Mouse (Mus musculus): ENCODE data around the gene Acot6. TPM values are rescaled to one million over a fixed set of nuclear protein-coding genes. Genes with fewer than 3 reads are reported as not detected.
"Not testable (repeated sequence)": the region's sequence is repeated elsewhere in the genome, so short reads cannot be mapped to it uniquely, and the experiment has no call there.

Gene Acot6
- total RNA-seq (2014; rRNA removed) (4.0 and 5.1 TPM in 2 replicates), polyA plus RNA-seq (2015; fragmentation: Nextera tagmentation; extraction: Ambion mirVana) (1.3 TPM in 2 replicates)

DNA sequence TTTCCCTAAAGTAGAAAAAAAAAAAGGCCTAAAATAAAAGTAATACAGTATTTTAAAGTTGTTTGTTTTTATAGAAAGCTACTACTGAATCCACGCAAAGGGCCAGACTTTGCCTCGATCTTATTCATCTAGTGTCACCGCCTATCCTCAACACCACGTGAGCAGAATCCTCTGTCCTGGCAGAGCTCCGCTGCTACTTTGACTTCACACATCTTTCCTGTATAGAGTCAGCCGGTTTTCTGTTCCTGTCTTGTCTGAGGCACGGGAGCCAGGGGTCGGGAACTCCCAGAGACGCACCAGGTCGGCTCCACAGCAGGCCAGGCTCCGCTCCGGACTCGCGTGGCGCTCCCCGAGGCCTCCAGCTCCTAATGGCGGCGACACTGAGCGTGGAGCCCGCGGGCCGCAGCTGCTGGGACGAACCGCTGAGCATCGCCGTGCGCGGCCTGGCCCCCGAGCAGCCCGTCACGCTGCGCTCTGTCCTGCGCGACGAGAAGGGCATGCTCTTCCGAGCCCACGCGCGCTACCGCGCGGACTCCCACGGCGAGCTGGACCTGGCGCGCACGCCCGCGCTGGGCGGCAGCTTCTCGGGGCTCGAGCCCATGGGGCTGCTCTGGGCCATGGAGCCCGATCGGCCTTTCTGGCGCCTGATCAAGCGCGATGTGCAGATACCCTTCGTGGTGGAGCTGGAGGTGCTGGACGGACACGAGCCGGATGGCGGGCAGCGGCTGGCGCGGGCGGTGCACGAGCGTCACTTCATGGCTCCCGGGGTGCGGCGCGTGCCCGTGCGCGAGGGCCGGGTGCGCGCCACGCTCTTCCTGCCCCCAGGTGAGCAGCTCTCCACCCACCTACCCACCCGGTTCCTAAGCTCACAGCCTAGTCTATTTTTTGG is at the start of gene Acot6:
Gene Acot6 (plus strand): TSS at position 51 of the 889 bp plus-strand sequence.
- DNase-seq (peak; percentile 68), ATAC-seq (peak; percentile 88)
- H3K9me3 ChIP-seq (ENCODE audit: low read length); H3K36me3 ChIP-seq (ENCODE audit: insufficient read depth); H3K27me3 ChIP-seq (ENCODE audit: insufficient read depth, low read length); H3K4me1 ChIP-seq (ENCODE audit: insufficient read depth): not testable (repeated sequence)
- peak within 1 kb of the TSS; percentile 54 for H3K4me2 ChIP-seq (ENCODE audit: low read depth)
- H3K9ac ChIP-seq, result peak within 1 kb of the TSS; percentile 71
- peak within 1 kb of the TSS; percentile 57; the same call in 1 of the 2 replicates for H3K27ac ChIP-seq (ENCODE audit: low read depth, low read length)
- WGBS, result under 1% methylated on average over 69 of the region's 80 CpGs
- peak; percentile 39 for TF ChIP-seq CTCF (IDR thresholded peaks at IDR 0.05; ENCODE audit: low read depth)
- H3K4me3 ChIP-seq (ENCODE audit: low read depth, low read length), result peak within 1 kb of the TSS; percentile 41

DNA sequence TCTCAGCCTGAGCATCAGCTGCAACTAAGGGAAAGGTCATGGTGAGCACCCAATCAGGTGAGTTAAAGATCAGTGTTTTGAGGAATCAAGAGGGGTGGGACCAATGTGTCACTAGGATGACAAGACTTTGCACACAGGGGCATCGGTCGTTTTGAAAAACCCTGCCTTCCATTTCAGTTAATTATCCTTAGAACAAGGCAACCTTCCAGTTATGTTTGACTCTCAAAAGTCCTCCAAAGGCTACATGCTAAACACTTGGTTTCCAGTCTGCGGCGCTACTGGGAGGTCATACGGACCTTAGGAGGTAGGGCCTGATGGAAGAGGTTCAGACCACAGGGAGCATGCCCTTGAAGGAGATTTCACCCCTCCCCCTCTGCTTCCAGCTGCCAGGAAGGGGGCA is 49.7 kb upstream of the Acot6 start:
- 91% methylated on average over 5 of the region's 5 CpGs for WGBS
- H3K4me1 ChIP-seq (ENCODE audit: insufficient read depth); H3K4me3 ChIP-seq (ENCODE audit: low read depth, low read length); H3K36me3 ChIP-seq (ENCODE audit: insufficient read depth); H3K4me2 ChIP-seq (ENCODE audit: low read depth); ATAC-seq; H3K9me3 ChIP-seq (ENCODE audit: low read length); DNase-seq; H3K9ac ChIP-seq; H3K27me3 ChIP-seq (ENCODE audit: insufficient read depth, low read length); H3K27ac ChIP-seq (ENCODE audit: low read depth, low read length): not testable (repeated sequence)

DNA sequence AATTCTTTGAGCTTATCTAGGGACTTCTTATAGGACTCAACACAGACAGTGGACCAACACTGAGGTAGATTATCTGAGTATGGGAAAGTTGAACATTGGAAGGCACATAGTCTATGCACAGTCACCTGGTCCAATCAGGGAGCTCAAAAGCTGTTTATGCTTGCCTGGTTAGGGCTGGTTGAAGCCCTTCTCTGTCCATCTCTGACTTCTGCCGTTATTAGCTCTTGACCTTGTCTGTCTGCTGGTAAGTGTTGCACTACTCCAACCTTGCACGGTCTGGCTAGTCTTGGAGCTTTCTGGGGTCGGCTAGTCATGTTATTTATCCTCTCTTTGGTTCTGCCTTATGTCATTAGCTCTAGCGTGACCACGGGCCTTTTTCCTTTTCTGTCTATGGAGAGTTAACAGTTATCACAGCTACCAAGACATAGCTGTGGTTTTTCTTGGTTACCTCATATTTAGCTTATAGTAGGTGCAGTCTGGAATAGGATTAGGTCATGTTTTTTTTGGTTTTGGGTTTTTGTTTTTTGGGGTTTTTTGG is 48.4 kb upstream of the Acot6 start, which contains the start of gene Acot3:
Gene Acot3 (plus strand): TSS at position 208 of the 538 bp plus-strand sequence.
- Histone ChIP-seq H3K9ac (peak within 1 kb of the TSS; percentile 47; the same call in 1 of the 2 replicates), H3K4me1 (ENCODE audit: insufficient read depth) (no peaks in the 10 kb centered on the region), H3K4me2 (ENCODE audit: low read depth) (peak within 1 kb of the TSS; percentile 81), H3K27ac (ENCODE audit: low read depth, low read length) (no peak within 1 kb of the TSS), H3K9me3 (ENCODE audit: low read length) (0 out of 2 replicates have a peak, but pooled peaks cover 4% of the 10 kb centered on the region), H3K36me3 (ENCODE audit: insufficient read depth) (no peaks in the 10 kb centered on the region), H3K4me3 (ENCODE audit: low read depth, low read length) (peak within 1 kb of the TSS; percentile 41; the same call in 1 of the 2 replicates), H3K27me3 (ENCODE audit: insufficient read depth, low read length) (no peaks in the 10 kb centered on the region; the same call in 1 of the 2 replicates)
- TF ChIP-seq CTCF (IDR thresholded peaks at IDR 0.05; ENCODE audit: low read depth), result no peak
- WGBS, result 89% methylated on average over 5 of the region's 5 CpGs
- DNase-seq (no peak), ATAC-seq (no peak)

- no peaks in the 10 kb centered on the region for H3K4me1 ChIP-seq (ENCODE audit: insufficient read depth)
- H3K9ac ChIP-seq, result no peak overlapping the region
- H3K27ac ChIP-seq (ENCODE audit: low read depth, low read length), result no peak overlapping the region
- 80% methylated on average over 7 of the region's 7 CpGs for WGBS
- ATAC-seq (no peak), DNase-seq (no peak)
- H3K27me3 ChIP-seq (ENCODE audit: insufficient read depth, low read length), result no peaks in the 10 kb centered on the region; the same call in 1 of the 2 replicates
- no peak overlapping the region for H3K4me2 ChIP-seq (ENCODE audit: low read depth)
- no peak overlapping the region for H3K4me3 ChIP-seq (ENCODE audit: low read depth, low read length)
- TF ChIP-seq CTCF (IDR thresholded peaks at IDR 0.05; ENCODE audit: low read depth), result no peak
- no peaks in the 10 kb centered on the region for H3K36me3 ChIP-seq (ENCODE audit: insufficient read depth)
- 0 out of 2 replicates have a peak, but pooled peaks cover 4% of the 10 kb centered on the region for H3K9me3 ChIP-seq (ENCODE audit: low read length)
Observed at GRCm38 (mm10) chr12:84052609-84053008, 47.8 kb upstream of the Acot6 start.

DNA sequence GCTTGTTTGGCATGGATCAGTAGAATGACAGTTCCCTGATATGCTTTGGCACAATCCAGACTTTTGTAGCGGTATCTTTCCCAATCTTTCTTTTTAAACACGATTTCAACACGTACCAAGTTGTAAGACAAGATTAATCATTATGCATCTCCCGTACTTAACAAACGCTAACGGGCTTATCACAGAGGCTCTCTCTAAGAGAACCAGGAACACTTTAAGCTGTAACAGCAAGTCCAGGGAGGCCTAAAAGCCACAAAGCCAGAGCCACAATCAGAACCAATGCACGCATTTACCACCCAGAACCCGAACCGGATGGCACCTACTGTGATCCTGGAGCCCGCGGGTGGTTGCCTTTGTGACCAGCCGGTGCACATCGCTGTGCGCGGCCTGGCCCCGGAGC is 47.3 kb upstream of the Acot6 start:
- Histone ChIP-seq H3K4me3 (ENCODE audit: low read depth, low read length) (peak overlapping the region; percentile 41), H3K9ac (peak overlapping the region; percentile 47), H3K36me3 (ENCODE audit: insufficient read depth) (no peaks in the 10 kb centered on the region), H3K4me2 (ENCODE audit: low read depth) (peak overlapping the region; percentile 81), H3K27ac (ENCODE audit: low read depth, low read length) (no peak overlapping the region), H3K4me1 (ENCODE audit: insufficient read depth) (no peaks in the 10 kb centered on the region), H3K27me3 (ENCODE audit: insufficient read depth, low read length) (no peaks in the 10 kb centered on the region; the same call in 1 of the 2 replicates), H3K9me3 (ENCODE audit: low read length) (0 out of 2 replicates have a peak, but pooled peaks cover 3% of the 10 kb centered on the region)
- WGBS, result 6% methylated on average over 16 of the region's 16 CpGs
- no peak for TF ChIP-seq CTCF (IDR thresholded peaks at IDR 0.05; ENCODE audit: low read depth)
- peak; percentile 57 for DNase-seq
- ATAC-seq, result peak; percentile 25; the same call in 1 of the 2 replicates

DNA sequence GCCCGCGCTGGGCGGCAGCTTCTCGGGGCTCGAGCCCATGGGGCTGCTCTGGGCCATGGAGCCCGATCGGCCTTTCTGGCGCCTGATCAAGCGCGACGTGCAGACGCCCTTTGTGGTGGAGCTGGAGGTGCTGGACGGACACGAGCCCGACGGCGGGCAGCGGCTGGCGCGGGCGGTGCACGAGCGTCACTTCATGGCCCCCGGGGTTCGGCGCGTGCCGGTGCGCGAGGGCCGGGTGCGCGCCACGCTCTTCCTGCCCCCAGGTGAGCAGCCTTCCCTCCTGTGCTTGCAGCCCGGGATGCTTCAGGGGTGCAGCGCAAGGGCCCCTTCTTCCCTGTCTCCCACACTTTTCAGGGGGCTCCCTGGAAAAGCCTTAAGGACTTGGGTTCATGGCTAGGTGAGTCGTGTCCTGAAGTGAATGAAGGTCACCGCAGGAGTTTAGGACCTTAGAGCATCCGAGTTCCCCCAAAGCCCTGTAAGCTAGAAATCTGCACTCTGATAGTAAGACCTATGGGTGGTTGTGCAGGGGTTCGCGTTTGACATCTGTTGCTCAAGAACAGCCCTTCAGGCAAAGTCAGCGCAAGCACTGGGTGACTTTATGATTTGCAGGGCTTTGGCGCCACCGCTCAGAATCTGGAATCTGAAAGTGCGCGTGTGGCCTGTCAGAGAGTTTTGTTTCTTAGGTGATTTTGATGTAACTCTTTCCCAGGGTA is 46.6 kb upstream of the Acot6 start:
- Histone ChIP-seq H3K4me1 (ENCODE audit: insufficient read depth) (no peaks in the 10 kb centered on the region), H3K27me3 (ENCODE audit: insufficient read depth, low read length) (no peaks in the 10 kb centered on the region; the same call in 1 of the 2 replicates), H3K4me3 (ENCODE audit: low read depth, low read length) (peak overlapping the region; percentile 41), H3K27ac (ENCODE audit: low read depth, low read length) (no peak overlapping the region), H3K9me3 (ENCODE audit: low read length) (no peaks in the 10 kb centered on the region), H3K36me3 (ENCODE audit: insufficient read depth) (no peaks in the 10 kb centered on the region), H3K4me2 (ENCODE audit: low read depth) (peak overlapping the region; percentile 81), H3K9ac (peak overlapping the region; percentile 47)
- peak; percentile 30 for TF ChIP-seq CTCF (IDR thresholded peaks at IDR 0.05; ENCODE audit: low read depth)
- ATAC-seq (peak; percentile 58; the same call in 1 of the 2 replicates), DNase-seq (peak; percentile 54)
- 8% methylated on average over 36 of the region's 46 CpGs for WGBS
